Mouse (Mus musculus): ENCODE results near the gene Celf2. TPM values are rescaled to one million over a fixed set of nuclear protein-coding genes. Genes with fewer than 3 reads are reported as not detected.

The Celf2 gene
- total RNA-seq, 2 experiments from 2014 or later = 92.8 to 223 TPM

GRCm38 (mm10) chr2:6943651-6944050 is 565.7 kb downstream of the Celf2 start:
- ATAC-seq (replicated peaks; ENCODE audit: poor library complexity, severe bottlenecking) = no peak

- no peak for ATAC-seq (replicated peaks; ENCODE audit: poor library complexity, severe bottlenecking)
Observed at GRCm38 (mm10) chr2:6942635-6943390, 566.5 kb downstream of the Celf2 start.

- no peak for ATAC-seq (replicated peaks; ENCODE audit: poor library complexity, severe bottlenecking)
Observed at GRCm38 (mm10) chr2:6939143-6939542, 570.2 kb downstream of the Celf2 start.

- no peak for ATAC-seq (replicated peaks; ENCODE audit: poor library complexity, severe bottlenecking)
Observed at GRCm38 (mm10) chr2:6933130-6933529, 576.2 kb downstream of the Celf2 start.

- ATAC-seq (replicated peaks; ENCODE audit: poor library complexity, severe bottlenecking) = no peak
Observed at GRCm38 (mm10) chr2:6927693-6928360, 581.5 kb downstream of the Celf2 start.

- ATAC-seq (replicated peaks; ENCODE audit: poor library complexity, severe bottlenecking) = no peak
Observed at GRCm38 (mm10) chr2:6925505-6925904, 583.9 kb downstream of the Celf2 start.

- ATAC-seq (replicated peaks; ENCODE audit: poor library complexity, severe bottlenecking) = no peak
Observed at GRCm38 (mm10) chr2:6923738-6924474, 585.5 kb downstream of the Celf2 start.

- ATAC-seq (replicated peaks; ENCODE audit: poor library complexity, severe bottlenecking) = no peak
Observed at GRCm38 (mm10) chr2:6915386-6915785, 594.0 kb downstream of the Celf2 start.

- ATAC-seq (replicated peaks; ENCODE audit: poor library complexity, severe bottlenecking) = no peak
Observed at GRCm38 (mm10) chr2:6913315-6913714, 596.0 kb downstream of the Celf2 start.

GRCm38 (mm10) chr2:6911932-6912331 is 597.4 kb downstream of the Celf2 start:
- ATAC-seq (replicated peaks; ENCODE audit: poor library complexity, severe bottlenecking) = no peak

GRCm38 (mm10) chr2:6909921-6910320 is 599.4 kb downstream of the Celf2 start:
- ATAC-seq (replicated peaks; ENCODE audit: poor library complexity, severe bottlenecking) = no peak

GRCm38 (mm10) chr2:6904411-6904810 is 605.0 kb downstream of the Celf2 start:
- ATAC-seq (replicated peaks; ENCODE audit: poor library complexity, severe bottlenecking) = no peak

- ATAC-seq (replicated peaks; ENCODE audit: poor library complexity, severe bottlenecking) = no peak
Observed at GRCm38 (mm10) chr2:6903251-6903763, 606.1 kb downstream of the Celf2 start.

GRCm38 (mm10) chr2:6896896-6897295 is 612.5 kb downstream of the Celf2 start:
- peak; percentile 22 for ATAC-seq (replicated peaks; ENCODE audit: poor library complexity, severe bottlenecking)

- ATAC-seq (replicated peaks; ENCODE audit: poor library complexity, severe bottlenecking) = no peak
Observed at GRCm38 (mm10) chr2:6893597-6893996, 615.8 kb downstream of the Celf2 start.

GRCm38 (mm10) chr2:6893095-6893494 is 616.3 kb downstream of the Celf2 start:
- no peak for ATAC-seq (replicated peaks; ENCODE audit: poor library complexity, severe bottlenecking)

- no peak for ATAC-seq (replicated peaks; ENCODE audit: poor library complexity, severe bottlenecking)
Observed at GRCm38 (mm10) chr2:6884796-6885711, 624.3 kb downstream of the Celf2 start.

GRCm38 (mm10) chr2:6883996-6884795 is 625.2 kb downstream of the Celf2 start:
- no peak for ATAC-seq (replicated peaks; ENCODE audit: poor library complexity, severe bottlenecking)

- ATAC-seq (replicated peaks; ENCODE audit: poor library complexity, severe bottlenecking) = no peak
Observed at GRCm38 (mm10) chr2:6882236-6882885, 627.0 kb downstream of the Celf2 start.

All from granulocyte monocyte progenitor cell, adult 5-6 weeks (primary cell).